Mouse (Mus musculus) stomach, embryonic 15.5 days (tissue): ENCODE results near the gene Arhgef26. TPM values are rescaled to one million over a fixed set of nuclear protein-coding genes. Genes with fewer than 3 reads are reported as not detected.

Experiments
- polyA plus RNA-seq: library from polyadenylated mRNA; unstranded; fragments of >200 nt; fragmentation: Nextera tagmentation; extraction: Ambion mirVana; gene quantifications from 2 replicates; pipeline ENCODE4 v1.2.1, GENCODE M21; 2015

Arhgef26 gene
- polyA plus RNA-seq, 1 experiment from 2014 or later: 15.9 TPM

Other genes with a start within 250 kb of the Arhgef26 start
- 23.6 and 23.7 TPM in 2 replicates for gene Dhx36, start 168.7 kb downstream of the Arhgef26 start, polyA plus RNA-seq